Mouse (Mus musculus): ENCODE results near the gene Gm49345. TPM values are rescaled to one million over a fixed set of nuclear protein-coding genes. Genes with fewer than 3 reads are reported as not detected.

Gm49345 gene
- polyA plus RNA-seq, 1 experiment, result 6.9 TPM

GRCm38 (mm10) chr13:67553730-67554129 lies 83.8 kb downstream of the Gm49345 start, which contains the start of gene Zfp748:
TSS of gene Zfp748 (minus strand) at chr13:67553830.
- TF ChIP-seq CTCF (IDR thresholded peaks at IDR 0.05; ENCODE audit: low read depth, low read length) (no peak), POLR2A (IDR thresholded peaks at IDR 0.05; ENCODE audit: borderline replicate concordance, low read depth, low read length) (no peak)
- Histone ChIP-seq H3K27ac (ENCODE audit: insufficient read depth, low read depth, low read length) (peak within 1 kb of the TSS; percentile 84), H3K4me1 (ENCODE audit: control insufficient read depth, insufficient read depth, low read length) (peaks cover 3% of the 10 kb centered on the region), H3K4me3 (ENCODE audit: insufficient read depth, low read length) (peak within 1 kb of the TSS; percentile 99)

- peak overlapping the region; percentile 99 for H3K4me3 ChIP-seq (ENCODE audit: insufficient read depth, low read length)
- peaks cover 3% of the 10 kb centered on the region for H3K4me1 ChIP-seq (ENCODE audit: control insufficient read depth, insufficient read depth, low read length)
- peak overlapping the region; percentile 84 for H3K27ac ChIP-seq (ENCODE audit: insufficient read depth, low read depth, low read length)
- TF ChIP-seq CTCF (IDR thresholded peaks at IDR 0.05; ENCODE audit: low read depth, low read length) (no peak), POLR2A (IDR thresholded peaks at IDR 0.05; ENCODE audit: borderline replicate concordance, low read depth, low read length) (no peak)
Measured at GRCm38 (mm10) chr13:67552505-67553346, 84.8 kb downstream of the Gm49345 start.

- no peak overlapping the region for H3K4me3 ChIP-seq (ENCODE audit: insufficient read depth, low read length)
- no peaks in the 10 kb centered on the region for H3K4me1 ChIP-seq (ENCODE audit: control insufficient read depth, insufficient read depth, low read length)
- no peak overlapping the region for H3K27ac ChIP-seq (ENCODE audit: insufficient read depth, low read depth, low read length)
- TF ChIP-seq CTCF (IDR thresholded peaks at IDR 0.05; ENCODE audit: low read depth, low read length) (no peak), POLR2A (IDR thresholded peaks at IDR 0.05; ENCODE audit: borderline replicate concordance, low read depth, low read length) (no peak)
Measured at GRCm38 (mm10) chr13:67545941-67546340, 91.6 kb downstream of the Gm49345 start.

Other genes with a start within 250 kb of the Gm49345 start
- gene Zfp429, start 237.9 kb downstream of the Gm49345 start, polyA plus RNA-seq (2012; ENCODE audit: insufficient read depth, insufficient read length, missing spikeins), result 13.5 and 14.4 TPM in 2 replicates
- gene Zfp459, start 216.4 kb downstream of the Gm49345 start, polyA plus RNA-seq (2012; ENCODE audit: insufficient read depth, insufficient read length, missing spikeins), result 0.16 TPM in 1 of 2 replicates, not detected in the other
- gene Zfp874a, start 186.1 kb downstream of the Gm49345 start, polyA plus RNA-seq (2012; ENCODE audit: insufficient read depth, insufficient read length, missing spikeins), result 11.4 and 14.8 TPM in 2 replicates
- 11.2 and 11.4 TPM in 2 replicates for gene Zfp874b, start 153.5 kb downstream of the Gm49345 start, polyA plus RNA-seq (2012; ENCODE audit: insufficient read depth, insufficient read length, missing spikeins)
- 6.1 and 8.0 TPM in 2 replicates for gene Zfp58, start 137.2 kb downstream of the Gm49345 start, polyA plus RNA-seq (2012; ENCODE audit: insufficient read depth, insufficient read length, missing spikeins)
- not detected in 2 replicates for gene Gm26965, start 111.6 kb downstream of the Gm49345 start, polyA plus RNA-seq (2012; ENCODE audit: insufficient read depth, insufficient read length, missing spikeins)
- gene Zfp87, start 111.6 kb downstream of the Gm49345 start, polyA plus RNA-seq (2012; ENCODE audit: insufficient read depth, insufficient read length, missing spikeins), result 21.8 and 22.7 TPM in 2 replicates
- 5.9 and 6.3 TPM in 2 replicates for gene Zfp748, start 83.9 kb downstream of the Gm49345 start, polyA plus RNA-seq (2012; ENCODE audit: insufficient read depth, insufficient read length, missing spikeins)
- gene Zfp729b, start 28.1 kb downstream of the Gm49345 start, polyA plus RNA-seq (2012; ENCODE audit: insufficient read depth, insufficient read length, missing spikeins), result 9.5 and 10.8 TPM in 2 replicates
- 9.1 and 14.2 TPM in 2 replicates for gene Zfp729a, start within 50 bp of the Gm49345 start, polyA plus RNA-seq (2012; ENCODE audit: insufficient read depth, insufficient read length, missing spikeins)
- gene Zfp738, start 49.3 kb upstream of the Gm49345 start, polyA plus RNA-seq (2012; ENCODE audit: insufficient read depth, insufficient read length, missing spikeins), result 9.4 and 12.7 TPM in 2 replicates
- 7.8 and 10.5 TPM in 2 replicates for gene Zfp65, start 91.4 kb upstream of the Gm49345 start, polyA plus RNA-seq (2012; ENCODE audit: insufficient read depth, insufficient read length, missing spikeins)
- gene Zfp85, start 117.5 kb upstream of the Gm49345 start, polyA plus RNA-seq (2012; ENCODE audit: insufficient read depth, insufficient read length, missing spikeins), result 4.3 and 6.0 TPM in 2 replicates
- gene Zfp493, start 141.9 kb upstream of the Gm49345 start, polyA plus RNA-seq (2012; ENCODE audit: insufficient read depth, insufficient read length, missing spikeins), result 2.0 and 4.4 TPM in 2 replicates
- 3.6 and 4.7 TPM in 2 replicates for gene Zfp273, start 176.0 kb upstream of the Gm49345 start, polyA plus RNA-seq (2012; ENCODE audit: insufficient read depth, insufficient read length, missing spikeins)
- 2.1 TPM in 1 of 2 replicates, not detected in the other for gene Gm10037, start 193.3 kb upstream of the Gm49345 start, polyA plus RNA-seq (2012; ENCODE audit: insufficient read depth, insufficient read length, missing spikeins)
- gene BC048507, start 225.6 kb upstream of the Gm49345 start, polyA plus RNA-seq (2012; ENCODE audit: insufficient read depth, insufficient read length, missing spikeins), result not detected in 2 replicates